Comparison of ENCODE assay signal across 8 mouse cellular contexts in genomic region chr6:67069800-67070315, GRCm38 (mm10). TPM values are rescaled to one million over a fixed set of nuclear protein-coding genes. Genes with fewer than 3 reads are reported as not detected.
A peak's percentile ranks its signal among the peaks of the same experiment; 100 is the strongest.
DNase-seq lines count a peak whose midpoint lies in the region; ATAC-seq and TF ChIP-seq lines count a peak whose summit lies in the region.

No protein-coding gene starts in this region.

- peak overlapping the region; percentile 54 for H3K4me3 ChIP-seq in gastrocnemius, adult 2 months
- no peak overlapping the region for H3K4me3 ChIP-seq in midbrain, postnatal 0 days (ENCODE audit: low read depth, low read length)
- H3K4me3 ChIP-seq in midbrain, embryonic 15.5 days, result no peak overlapping the region
- H3K4me3 ChIP-seq in small intestine, adult 2 months (ENCODE audit: low read depth, low read length), result no peak overlapping the region

- TF ChIP-seq CTCF in gastrocnemius, adult 2 months (IDR thresholded peaks at IDR 0.05), result no peak
- TF ChIP-seq CTCF in midbrain, postnatal 0 days (IDR thresholded peaks at IDR 0.05), result no peak
- no peak for TF ChIP-seq CTCF in small intestine, adult 2 months (IDR thresholded peaks at IDR 0.05; ENCODE audit: extremely low read depth, insufficient read length, insufficient replicate concordance, low read depth, low read length)

- no peak overlapping the region for H3K4me2 ChIP-seq in midbrain, postnatal 0 days (ENCODE audit: low read depth, low read length, poor library complexity, severe bottlenecking)
- no peak overlapping the region for H3K4me2 ChIP-seq in midbrain, embryonic 15.5 days

- ATAC-seq in midbrain, postnatal 0 days (ENCODE audit: low FRiP score), result no peak
- ATAC-seq in midbrain, embryonic 15.5 days (replicated peaks), result no peak
- peak; percentile 8 for ATAC-seq in granulocyte monocyte progenitor cell, adult 5-6 weeks (replicated peaks; ENCODE audit: poor library complexity, severe bottlenecking)

- intact Hi-C loops in gastrocnemius, adult 2 months (cut with DNase I), result no loop called here
- intact Hi-C loops in gastrocnemius, postnatal 36 days (cut with DNase I), result no loop called here

- DNase-seq in gastrocnemius, adult 2 months, result peak; percentile 23
- DNase-seq in gastrocnemius, postnatal 36 days, result no peak
- peak; percentile 21 for DNase-seq in midbrain, postnatal 0 days (ENCODE audit: low spot score)
- DNase-seq in natural killer cell, adult 2 months (ENCODE audit: low spot score in 2 of 2), result no peak
- DNase-seq in embryo, embryonic 9.5 days (ENCODE audit: extremely low spot score), result no peak

- H3K9ac ChIP-seq in midbrain, postnatal 0 days (replicated peaks; ENCODE audit: low read length, poor library complexity, severe bottlenecking), result no peak overlapping the region
- H3K9ac ChIP-seq in midbrain, embryonic 15.5 days, result no peak overlapping the region

- H3K9me3 ChIP-seq in midbrain, postnatal 0 days (ENCODE audit: low read length), result no peaks in the 10 kb centered on the region
- no peaks in the 10 kb centered on the region for H3K9me3 ChIP-seq in midbrain, embryonic 15.5 days

- peak overlapping the region; percentile 52 for H3K27ac ChIP-seq in gastrocnemius, adult 2 months
- no peak overlapping the region for H3K27ac ChIP-seq in midbrain, postnatal 0 days (ENCODE audit: low read depth, low read length)
- no peak overlapping the region for H3K27ac ChIP-seq in midbrain, embryonic 15.5 days
- 0 out of 2 replicates have a peak overlapping the region, but pooled peaks have one; percentile 13 for H3K27ac ChIP-seq in small intestine, adult 2 months (ENCODE audit: insufficient read depth, low read depth, low read length)

- 54% methylated on average over 9 of the region's 9 CpGs for WGBS in midbrain, postnatal 0 days
- WGBS in midbrain, embryonic 15.5 days, result 63% methylated on average over 9 of the region's 9 CpGs
- WGBS in small intestine, adult 2 months, result 75% methylated on average over 9 of the region's 9 CpGs

- no peaks in the 10 kb centered on the region for H3K36me3 ChIP-seq in midbrain, postnatal 0 days (ENCODE audit: insufficient read depth, low read length)
- no peaks in the 10 kb centered on the region for H3K36me3 ChIP-seq in midbrain, embryonic 15.5 days (replicated peaks)
- no peaks in the 10 kb centered on the region for H3K36me3 ChIP-seq in small intestine, adult 2 months (ENCODE audit: control insufficient read depth, insufficient read depth, low read length)

- no peaks in the 10 kb centered on the region for H3K4me1 ChIP-seq in midbrain, postnatal 0 days (ENCODE audit: insufficient read depth, low read length)
- no peaks in the 10 kb centered on the region for H3K4me1 ChIP-seq in midbrain, embryonic 15.5 days
- peaks cover 2% of the 10 kb centered on the region; the same call in 1 of the 2 replicates for H3K4me1 ChIP-seq in small intestine, adult 2 months (ENCODE audit: control insufficient read depth, insufficient read depth, insufficient read length, low read length)

- H3K27me3 ChIP-seq in midbrain, postnatal 0 days (ENCODE audit: insufficient read depth, low read length), result no peaks in the 10 kb centered on the region
- no peaks in the 10 kb centered on the region for H3K27me3 ChIP-seq in midbrain, embryonic 15.5 days (replicated peaks)
- H3K27me3 ChIP-seq in small intestine, adult 2 months (ENCODE audit: control insufficient read depth, insufficient read depth, low read length), result no peaks in the 10 kb centered on the region

- no peak for TF ChIP-seq POLR2A in small intestine, adult 2 months (IDR thresholded peaks at IDR 0.05; ENCODE audit: low read depth, low read length)

RNA-seq across cellular contexts. Expression of gene Gadd45a, which starts 32.6 kb away (rescaled TPM):
- 10 to 100 TPM; 27.6 to 38.9 TPM for total RNA-seq in gastrocnemius, adult 2 months (2021)
- total RNA-seq in gastrocnemius, postnatal 36 days (2021), result 10 to 100 TPM; 39.6 to 48.7 TPM
- 8.6 and 10.2 TPM in 2 replicates for total RNA-seq in midbrain, postnatal 0 days (2014; rRNA removed)
- 9.6 and 11.2 TPM in 2 replicates for polyA plus RNA-seq in midbrain, postnatal 0 days (2015; fragmentation: Nextera tagmentation; extraction: Ambion mirVana)
- 17.2 and 17.7 TPM in 2 replicates for polyA plus RNA-seq in midbrain, embryonic 15.5 days (2015; fragmentation: Nextera tagmentation; extraction: Ambion mirVana)
- 6.2 and 12.7 TPM in 2 replicates for total RNA-seq in granulocyte monocyte progenitor cell, adult 5-6 weeks (2014; fragmentation: Nextera tagmentation)
- total RNA-seq in granulocyte monocyte progenitor cell, adult 5-6 weeks (2017), result 52.5 and 66.5 TPM in 2 replicates
- 106 and 209 TPM in 2 replicates for polyA plus RNA-seq in small intestine, adult 2 months (2012; rRNA removed)

Comparison
In these comparisons a context has a peak if more than half of its experiments do, and no peak if none do; other contexts are left out.
1. DNase-seq: peak in gastrocnemius, adult 2 months (single experiment) and midbrain, postnatal 0 days (single experiment); none in gastrocnemius, postnatal 36 days (0 of 2), natural killer cell, adult 2 months (0 of 2) and embryo, embryonic 9.5 days (single experiment).
2. H3K27ac ChIP-seq: peak in gastrocnemius, adult 2 months (single experiment) and small intestine, adult 2 months (single experiment); none in midbrain, postnatal 0 days (single experiment) and midbrain, embryonic 15.5 days (single experiment).